Mouse (Mus musculus) ES-E14 (cell line): Measurements from ENCODE around the gene Myom1. TPM values are rescaled to one million over a fixed set of nuclear protein-coding genes. Genes with fewer than 3 reads are reported as not detected.
A peak's percentile ranks its signal among the peaks of the same experiment; 100 is the strongest.

ENCODE experiments used
- DNase-seq: peaks from one replicate; pipeline ENCODE4 v3.0.0-alpha.2; 2013; ENCODE audit warnings: low read depth, low spot score
- H3K27ac ChIP-seq: 2 replicates; pipeline ENCODE4 v1.5.1; 2012; ENCODE audit warnings: low read depth, mild to moderate bottlenecking, low read length, moderate library complexity, mixed read lengths; ENCODE audit not compliant: poor library complexity, insufficient read depth, severe bottlenecking
- H3K36me3 ChIP-seq: 2 replicates; pipeline ENCODE4 v1.6.1; 2012; ENCODE audit warnings: mild to moderate bottlenecking, low read length, moderate library complexity, mixed read lengths; ENCODE audit not compliant: control insufficient read depth, poor library complexity, insufficient read depth, severe bottlenecking
- H3K4me1 ChIP-seq, 2 experiments: fragments of 150-350 bp in 1 of 2; sonication (generic) in 1 of 2; 2 replicates each; pipeline ENCODE4 v1.6.1; 2012; ENCODE audit warnings: low read length in 2 of 2, mild to moderate bottlenecking in 1 of 2, mixed read lengths in 1 of 2; ENCODE audit not compliant: control insufficient read depth in 2 of 2, insufficient read depth in 2 of 2, poor library complexity in 1 of 2
- H3K4me3 ChIP-seq, 2 experiments: fragments of 150-350 bp in 1 of 2; sonication (generic) in 1 of 2; 2 replicates each; pipeline ENCODE4 v1.5.1; 2012; ENCODE audit warnings: low read length in 2 of 2, low read depth in 1 of 2, mild to moderate bottlenecking in 1 of 2, mixed read lengths in 1 of 2; ENCODE audit not compliant: insufficient read depth in 1 of 2, poor library complexity in 1 of 2, severe bottlenecking in 1 of 2
- H3K9ac ChIP-seq: 2 replicates; pipeline ENCODE4 v1.6.1; 2012; ENCODE audit warnings: low read depth, mild to moderate bottlenecking, low read length, mixed read lengths; ENCODE audit not compliant: poor library complexity, insufficient read depth, severe bottlenecking
- H3K9me3 ChIP-seq: fragments of 150-350 bp; sonication (generic); 2 replicates; pipeline ENCODE4 v1.6.1; 2012; ENCODE audit warnings: low read depth, mild to moderate bottlenecking, low read length; ENCODE audit not compliant: control insufficient read depth, insufficient read depth
- CHD2 ChIP-seq: IDR thresholded peaks from 2 replicates; pipeline ENCODE4 v1.6.1; 2014; ENCODE audit warnings: mild to moderate bottlenecking, low read depth, low read length, inconsistent platforms
- HCFC1 ChIP-seq: IDR thresholded peaks from 2 replicates; pipeline ENCODE4 v1.6.1; 2012; ENCODE audit warnings: low read length, inconsistent platforms, borderline replicate concordance; ENCODE audit not compliant: insufficient read depth
- MAFK ChIP-seq: IDR thresholded peaks from 2 replicates; pipeline ENCODE4 v1.6.1; 2014; ENCODE audit warnings: mild to moderate bottlenecking, low read depth, low read length, inconsistent platforms; ENCODE audit not compliant: insufficient read depth
- ZC3H11A ChIP-seq: IDR thresholded peaks from 2 replicates; pipeline ENCODE4 v1.6.1; 2012; ENCODE audit warnings: low read depth, mild to moderate bottlenecking, inconsistent platforms, low read length, borderline replicate concordance
- ZNF384 ChIP-seq: IDR thresholded peaks from 2 replicates; pipeline ENCODE4 v1.6.1; 2012; ENCODE audit warnings: low read depth, low read length, inconsistent platforms
- in situ Hi-C, 2 experiments: fragments of 600-800 bp; cut with MboI; formaldehyde crosslinking; loops; one replicate each; pipeline ENCODE4 v1.15.1; 2025; ENCODE audit warnings: low sequenced_read_pairs in 2 of 2, inconsistent platforms in 1 of 2; ENCODE audit not compliant: unreplicated experiment in 2 of 2
- total RNA-seq: library from RNA; depleted of rRNA; stranded (reverse); fragments of 300-350 nt; gene quantifications from 2 replicates; pipeline ENCODE4 v1.2.3, GENCODE M21; 2012

Gene Myom1
- total RNA-seq, 1 experiment = 3.3 TPM

DNA sequence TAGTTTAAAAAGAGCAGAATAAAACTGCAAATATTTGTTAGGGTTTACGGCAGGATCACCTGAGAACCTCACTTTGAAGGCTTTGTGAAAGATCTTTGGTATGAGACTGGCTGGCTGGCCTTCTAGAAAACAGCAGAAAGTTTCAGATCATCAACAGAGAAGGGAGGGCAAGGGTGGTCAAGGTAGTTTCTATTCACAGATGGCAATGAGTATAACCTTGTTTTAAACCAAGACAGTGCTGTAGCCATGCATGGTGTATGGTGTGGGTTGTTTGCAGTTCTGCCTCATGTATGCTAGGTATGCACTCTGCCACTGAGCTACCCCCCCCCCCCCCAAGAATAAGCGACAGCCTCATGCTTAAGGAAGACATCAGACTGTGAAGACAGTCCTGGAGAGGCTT, 2.2 kb upstream of the Myom1 start:
- Histone ChIP-seq H3K9ac (no peak overlapping the region; the same call in 1 of the 2 replicates), H3K9me3 (no peaks in the 10 kb centered on the region), H3K27ac (no peak overlapping the region), H3K4me3 (peak overlapping the region in 1 of 2 experiments; percentile 64; a peak in 2 of 4 replicates), H3K36me3 (peaks cover 12% of the 10 kb centered on the region), H3K4me1 (peaks cover 10 to 12% of the 10 kb centered on the region in 2 experiments)
- TF ChIP-seq HCFC1 = no peak
- TF ChIP-seq MAFK = no peak
- TF ChIP-seq ZNF384 = no peak
- no peak for TF ChIP-seq CHD2
- no peak for TF ChIP-seq ZC3H11A
- DNase-seq = no peak
- in situ Hi-C loops = no loop called here

DNA sequence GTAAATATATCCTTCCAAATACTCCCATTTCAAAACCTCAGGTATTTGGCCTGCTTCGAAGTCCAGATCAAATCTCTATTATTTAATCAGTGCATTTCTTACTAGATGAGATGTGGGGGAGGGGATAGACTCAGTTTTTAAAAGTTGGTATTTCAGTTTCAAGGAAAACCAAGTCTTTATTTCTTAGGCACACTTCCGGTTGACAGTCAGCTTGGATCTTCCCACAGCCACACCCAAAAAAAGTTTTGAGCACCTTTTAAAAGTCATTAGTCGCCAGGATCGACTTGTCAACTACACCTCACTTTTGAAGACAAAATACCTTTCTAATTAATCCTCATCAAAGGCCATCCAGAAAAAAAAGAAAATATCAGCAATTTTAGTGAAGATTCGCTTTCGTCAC, 1.4 kb upstream of the Myom1 start:
- peaks cover 5% of the 10 kb centered on the region for H3K36me3 ChIP-seq
- peak overlapping the region; percentile 64 to 98 for H3K4me3 ChIP-seq
- TF ChIP-seq HCFC1 = no peak
- no peak for TF ChIP-seq CHD2
- TF ChIP-seq ZNF384 = no peak
- no peak for TF ChIP-seq MAFK
- no peak for TF ChIP-seq ZC3H11A
- no peaks in the 10 kb centered on the region for H3K9me3 ChIP-seq
- H3K4me1 ChIP-seq = peaks cover 10 to 12% of the 10 kb centered on the region in 2 experiments
- peak overlapping the region; percentile 99; the same call in 1 of the 2 replicates for H3K9ac ChIP-seq
- no peak for DNase-seq
- in situ Hi-C loops = no loop called here
- H3K27ac ChIP-seq = no peak overlapping the region

GRCm38 (mm10) chr17:71001699-71002080, 743 bp upstream of the Myom1 start:
- Histone ChIP-seq H3K36me3 (no peaks in the 10 kb centered on the region; the same call in 1 of the 2 replicates), H3K27ac (peak overlapping the region; percentile 96), H3K9ac (peak overlapping the region; percentile 99), H3K9me3 (no peaks in the 10 kb centered on the region), H3K4me3 (peak overlapping the region; percentile 64 to 98), H3K4me1 (peaks cover 10% of the 10 kb centered on the region in 2 experiments)
- in situ Hi-C loops = no loop called here
- no peak for TF ChIP-seq MAFK
- no peak for TF ChIP-seq HCFC1
- TF ChIP-seq CHD2 = no peak
- no peak for TF ChIP-seq ZNF384
- TF ChIP-seq ZC3H11A = no peak
- DNase-seq = no peak

- no peaks in the 10 kb centered on the region for H3K9me3 ChIP-seq
- peak within 1 kb of the TSS; percentile 96 for H3K27ac ChIP-seq
- peaks cover 8 to 10% of the 10 kb centered on the region in 2 experiments; a peak in 3 of 4 replicates for H3K4me1 ChIP-seq
- no peak for TF ChIP-seq MAFK
- TF ChIP-seq ZC3H11A = no peak
- TF ChIP-seq ZNF384 = no peak
- no peak for TF ChIP-seq HCFC1
- TF ChIP-seq CHD2 = no peak
- H3K36me3 ChIP-seq = no peaks in the 10 kb centered on the region; the same call in 1 of the 2 replicates
- peak within 1 kb of the TSS; percentile 64 to 98 for H3K4me3 ChIP-seq
- H3K9ac ChIP-seq = peak within 1 kb of the TSS; percentile 99
- in situ Hi-C loops = no loop called here
- no peak for DNase-seq
Observed at GRCm38 (mm10) chr17:71002744-71003094, 286 bp downstream of the Myom1 start, which contains the start of gene Myl12a. Gene Myl12a (minus strand): TSS chr17:71002878.
